Comparison of ENCODE assay signal across 12 mouse cellular contexts in genomic region chr7:79310191-79310555, GRCm38 (mm10). TPM values are rescaled to one million over a fixed set of nuclear protein-coding genes. Genes with fewer than 3 reads are reported as not detected.
DNase-seq lines count a peak whose midpoint lies in the region; ATAC-seq and TF ChIP-seq lines count a peak whose summit lies in the region.
"Had no signal": no experiment of that assay in that cellular context is flagged by ENCODE, and none has a peak within 500 bp of the region (broad histone marks: within the 10 kb centered on the region; RNA-seq: fewer than 3 reads in every experiment).

No protein-coding gene starts in this region.

- H3K4me1 ChIP-seq in kidney, postnatal 0 days (replicated peaks; ENCODE audit: insufficient read depth, low read length), result peaks cover 50% of the 10 kb centered on the region
- H3K4me1 ChIP-seq in embryonic facial prominence, embryonic 14.5 days (ENCODE audit: control insufficient read depth, insufficient read depth, low read length), result peaks cover 56% of the 10 kb centered on the region
- peaks cover 62% of the 10 kb centered on the region for H3K4me1 ChIP-seq in liver, embryonic 11.5 days (replicated peaks; ENCODE audit: control insufficient read depth, insufficient read depth, low read length)
- H3K4me1 ChIP-seq in midbrain, embryonic 16.5 days (ENCODE audit: control insufficient read depth, insufficient read depth, low read length), result peaks cover 43% of the 10 kb centered on the region
- H3K4me1 ChIP-seq in cerebellum, adult 2 months (ENCODE audit: control insufficient read depth, insufficient read depth, low read length), result peaks cover 19% of the 10 kb centered on the region

- no peak overlapping the region for H3K4me2 ChIP-seq in kidney, postnatal 0 days (ENCODE audit: low read length)
- H3K4me2 ChIP-seq in embryonic facial prominence, embryonic 14.5 days (ENCODE audit: low read depth, low read length), result no peak overlapping the region
- H3K4me2 ChIP-seq in liver, embryonic 11.5 days, result no peak overlapping the region
- H3K4me2 ChIP-seq in midbrain, embryonic 16.5 days (ENCODE audit: low read length), result no peak overlapping the region

- no peaks in the 10 kb centered on the region for H3K36me3 ChIP-seq in kidney, postnatal 0 days (ENCODE audit: insufficient read depth, low read length)
- H3K36me3 ChIP-seq in embryonic facial prominence, embryonic 14.5 days (ENCODE audit: control insufficient read depth, insufficient read depth, low read length), result no peaks in the 10 kb centered on the region
- H3K36me3 ChIP-seq in liver, embryonic 11.5 days (ENCODE audit: control insufficient read depth, insufficient read depth, low read length), result no peaks in the 10 kb centered on the region
- H3K36me3 ChIP-seq in midbrain, embryonic 16.5 days (ENCODE audit: control insufficient read depth, insufficient read depth, low read length), result no peaks in the 10 kb centered on the region

- H3K9me3 ChIP-seq in kidney, postnatal 0 days (replicated peaks; ENCODE audit: low read length), result no peaks in the 10 kb centered on the region
- H3K9me3 ChIP-seq in embryonic facial prominence, embryonic 14.5 days (ENCODE audit: control insufficient read depth, low read length), result no peaks in the 10 kb centered on the region
- H3K9me3 ChIP-seq in liver, embryonic 11.5 days (ENCODE audit: control insufficient read depth, low read length), result no peaks in the 10 kb centered on the region
- no peaks in the 10 kb centered on the region for H3K9me3 ChIP-seq in midbrain, embryonic 16.5 days (replicated peaks; ENCODE audit: control insufficient read depth, low read length, poor library complexity, severe bottlenecking)

- H3K27me3 ChIP-seq in kidney, postnatal 0 days (ENCODE audit: insufficient read depth, low read length), result no peaks in the 10 kb centered on the region
- no peaks in the 10 kb centered on the region for H3K27me3 ChIP-seq in embryonic facial prominence, embryonic 14.5 days (replicated peaks; ENCODE audit: control insufficient read depth, insufficient read depth, low read length)
- no peaks in the 10 kb centered on the region for H3K27me3 ChIP-seq in liver, embryonic 11.5 days (replicated peaks; ENCODE audit: control insufficient read depth, insufficient read depth, low read length)
- no peaks in the 10 kb centered on the region for H3K27me3 ChIP-seq in midbrain, embryonic 16.5 days (ENCODE audit: control insufficient read depth, insufficient read depth, low read depth, low read length)
- H3K27me3 ChIP-seq in cerebellum, adult 2 months (ENCODE audit: control insufficient read depth, insufficient read depth, low read length), result no peaks in the 10 kb centered on the region

- H3K9ac ChIP-seq in kidney, postnatal 0 days (ENCODE audit: low read depth, low read length), result no peak overlapping the region
- H3K9ac ChIP-seq in embryonic facial prominence, embryonic 14.5 days (ENCODE audit: low read depth, low read length), result no peak overlapping the region
- no peak overlapping the region for H3K9ac ChIP-seq in liver, embryonic 11.5 days (ENCODE audit: low read depth, low read length)
- no peak overlapping the region for H3K9ac ChIP-seq in midbrain, embryonic 16.5 days (ENCODE audit: low read depth, low read length)

- ATAC-seq in kidney, postnatal 0 days (replicated peaks; ENCODE audit: low FRiP score, low read depth), result no peak
- no peak for ATAC-seq in embryonic facial prominence, embryonic 14.5 days (ENCODE audit: low read depth)
- no peak for ATAC-seq in liver, embryonic 11.5 days (replicated peaks; ENCODE audit: low FRiP score)
- no peak for ATAC-seq in midbrain, embryonic 16.5 days

- TF ChIP-seq POLR2A in cerebellum, adult 2 months (IDR thresholded peaks at IDR 0.05; ENCODE audit: borderline replicate concordance, insufficient read depth, low read length), result no peak

- no peak overlapping the region for H3K4me3 ChIP-seq in kidney, postnatal 0 days (replicated peaks; ENCODE audit: low read depth, low read length)
- H3K4me3 ChIP-seq in embryonic facial prominence, embryonic 14.5 days (ENCODE audit: low read depth, low read length), result no peak overlapping the region
- no peak overlapping the region for H3K4me3 ChIP-seq in liver, embryonic 11.5 days (ENCODE audit: low read depth, low read length)
- H3K4me3 ChIP-seq in midbrain, embryonic 16.5 days (ENCODE audit: low read depth, low read length), result no peak overlapping the region
- no peak overlapping the region for H3K4me3 ChIP-seq in cerebellum, adult 2 months (replicated peaks; ENCODE audit: insufficient read depth, low read depth, low read length)

- no peak for TF ChIP-seq CTCF in kidney, postnatal 0 days (IDR thresholded peaks at IDR 0.05; ENCODE audit: low read depth)
- TF ChIP-seq CTCF in cerebellum, adult 2 months (IDR thresholded peaks at IDR 0.05; ENCODE audit: borderline replicate concordance, insufficient read depth, low read depth, low read length), result no peak

- H3K27ac ChIP-seq in kidney, postnatal 0 days, result peak overlapping the region; percentile 72; the same call in 1 of the 2 replicates
- H3K27ac ChIP-seq in embryonic facial prominence, embryonic 14.5 days (replicated peaks; ENCODE audit: low read depth, low read length), result 0 out of 2 replicates have a peak overlapping the region, but pooled peaks have one; percentile 39
- 0 out of 2 replicates have a peak overlapping the region, but pooled peaks have one; percentile 68 for H3K27ac ChIP-seq in liver, embryonic 11.5 days (ENCODE audit: low read depth, low read length)
- peak overlapping the region; percentile 67 for H3K27ac ChIP-seq in midbrain, embryonic 16.5 days (ENCODE audit: low read length)
- no peak overlapping the region for H3K27ac ChIP-seq in cerebellum, adult 2 months (ENCODE audit: insufficient read depth, low read length)

- DNase-seq in kidney, postnatal 0 days (ENCODE audit: low spot score), result no peak
- DNase-seq in kidney, postnatal 36 days, result no peak
- no peak for DNase-seq in embryonic facial prominence, embryonic 14.5 days (ENCODE audit: low spot score)
- DNase-seq in liver, embryonic 11.5 days (ENCODE audit: low spot score), result no peak
- DNase-seq in right cerebral cortex, postnatal 36 days (ENCODE audit: low spot score in 2 of 2), result no peak
- no peak for DNase-seq in cerebellum, adult 2 months
- no peak for DNase-seq in spleen, postnatal 36 days (ENCODE audit: low spot score in 2 of 2)
- DNase-seq: adrenal gland, adult 2 months; embryo, embryonic 11 days; heart, postnatal 10 days; kidney, adult 9 months had no signal

- WGBS in kidney, postnatal 0 days, result 68% methylated on average over 1 of the region's 1 CpGs
- 45% methylated on average over 1 of the region's 1 CpGs for WGBS in embryonic facial prominence, embryonic 14.5 days
- WGBS in liver, embryonic 11.5 days, result 71% methylated on average over 1 of the region's 1 CpGs
- 12% methylated on average over 1 of the region's 1 CpGs for WGBS in midbrain, embryonic 16.5 days
- WGBS in cerebellum, adult 2 months, result 64% methylated on average over 1 of the region's 1 CpGs

RNA-seq across cellular contexts. Expression of gene Abhd2, which starts 37.2 kb away (rescaled TPM):
- polyA plus RNA-seq in kidney, postnatal 0 days (2015; fragmentation: Nextera tagmentation; extraction: Ambion mirVana), result 17.4 and 17.6 TPM in 2 replicates
- polyA plus RNA-seq in embryonic facial prominence, embryonic 14.5 days (2014; fragmentation: Nextera tagmentation; extraction: Ambion mirVana), result 14.2 and 14.5 TPM in 2 replicates
- polyA plus RNA-seq in liver, embryonic 11.5 days (2014; fragmentation: Nextera tagmentation; extraction: Ambion mirVana), result 11.5 and 13.4 TPM in 2 replicates
- 18.7 and 19.3 TPM in 2 replicates for polyA plus RNA-seq in midbrain, embryonic 16.5 days (2015; fragmentation: Nextera tagmentation; extraction: Ambion mirVana)
- 22.0 and 25.3 TPM in 2 replicates for polyA plus RNA-seq in cerebellum, adult 2 months (2012; rRNA removed)
